Mouse (Mus musculus) brain, embryonic 14.5 days (tissue): ENCODE results near the gene Ptprk.

Experiments
- CTCF ChIP-seq: fragments of 200-500 bp; IDR thresholded peaks from 2 replicates; pipeline ENCODE4 v1.5.1; 2012; ENCODE audit warnings: inconsistent platforms, mild to moderate bottlenecking, moderate library complexity, borderline replicate concordance; ENCODE audit not compliant: insufficient read depth, insufficient read length; ENCODE audit errors: extremely low read depth
- POLR2A ChIP-seq: fragments of 200-500 bp; IDR thresholded peaks from 2 replicates; pipeline ENCODE4 v1.6.1; 2012; ENCODE audit warnings: mild to moderate bottlenecking, inconsistent platforms, borderline replicate concordance; ENCODE audit not compliant: poor library complexity, insufficient read depth, insufficient read length, severe bottlenecking; ENCODE audit errors: extremely low read depth

- TF ChIP-seq POLR2A = no peak
- no peak; the same call in 1 of the 2 replicates for TF ChIP-seq CTCF
These were observed 3.6 kb downstream of the Ptprk start for GRCm38 (mm10) chr10:28078270-28078669.
